Mouse (Mus musculus): ENCODE data around the gene Syne1.

Gene Syne1

DNA sequence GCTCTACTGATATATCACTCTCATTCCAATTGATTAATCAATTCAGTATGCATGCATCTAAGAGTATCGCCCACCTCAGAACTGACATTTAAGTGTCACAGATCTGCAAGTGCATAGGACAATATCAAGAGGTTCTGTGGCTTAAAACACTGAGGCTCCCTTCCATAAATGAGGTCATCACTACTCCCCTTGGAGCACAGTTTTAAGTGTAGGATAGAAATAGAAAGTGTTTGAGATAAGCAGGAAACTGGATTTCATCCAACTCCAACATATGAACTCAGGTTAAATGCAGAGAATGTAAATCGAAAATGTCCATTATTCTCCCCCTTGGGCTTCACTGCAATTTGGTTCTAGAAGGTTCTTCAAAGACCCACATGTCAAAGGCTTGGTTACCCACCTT, 492.4 kb downstream of the Syne1 start:
- no peak for DNase-seq (ENCODE audit: low spot score)

GRCm38 (mm10) chr10:5057661-5058060, 493.6 kb downstream of the Syne1 start:
- DNase-seq (ENCODE audit: low spot score) = no peak

GRCm38 (mm10) chr10:5056940-5057339, 494.3 kb downstream of the Syne1 start:
- no peak for DNase-seq (ENCODE audit: low spot score)

DNA sequence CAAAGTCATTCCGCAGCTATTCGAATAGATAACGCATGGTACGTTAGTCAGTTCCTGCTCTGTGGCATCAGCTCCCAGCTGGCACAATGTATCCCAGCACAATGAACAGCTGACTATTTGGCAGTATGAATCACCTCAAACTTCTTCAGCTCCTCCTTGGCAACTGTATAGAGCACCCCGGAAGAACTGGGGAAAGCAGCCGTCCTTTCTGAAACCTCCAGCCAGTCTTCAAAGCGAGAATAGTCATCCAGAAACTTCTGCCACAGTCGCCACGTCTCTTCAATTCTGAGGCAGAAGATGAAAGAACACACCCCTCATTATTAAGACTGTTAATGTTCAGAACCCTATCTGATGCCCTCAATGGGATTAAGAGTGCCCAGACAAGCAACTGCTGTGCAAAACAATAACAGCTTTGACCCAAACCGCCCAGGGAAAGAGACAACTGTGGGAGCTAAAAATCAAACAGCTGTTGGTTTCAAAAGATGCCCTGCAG, 495.0 kb downstream of the Syne1 start:
- no peak for DNase-seq (ENCODE audit: low spot score)

DNA sequence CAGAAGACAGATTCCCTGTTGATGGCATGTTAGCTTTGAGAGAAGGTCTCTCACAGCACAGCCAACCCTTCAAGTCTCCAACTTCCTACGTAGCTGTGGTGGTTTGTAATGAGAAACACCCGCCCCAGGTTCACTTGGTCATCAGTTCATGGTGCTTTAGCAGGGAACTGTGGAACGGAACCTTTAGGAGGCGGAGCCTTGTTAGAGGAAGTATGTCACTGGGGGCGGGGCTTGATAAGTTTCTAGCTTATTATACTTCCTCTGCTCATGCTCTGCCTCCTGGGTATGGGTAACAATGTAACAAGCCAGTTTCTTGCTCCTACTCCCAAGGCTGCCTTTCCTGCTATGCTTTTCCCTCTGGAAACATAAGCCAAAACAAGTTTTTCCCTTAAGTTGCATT, 505.6 kb downstream of the Syne1 start:
- DNase-seq (ENCODE audit: low spot score) = no peak

- no peak for DNase-seq (ENCODE audit: low spot score)
Observed at GRCm38 (mm10) chr10:5045213-5045612, 506.1 kb downstream of the Syne1 start.

- DNase-seq (ENCODE audit: low spot score) = no peak
Observed at GRCm38 (mm10) chr10:5044481-5044880, 506.8 kb downstream of the Syne1 start.

DNA sequence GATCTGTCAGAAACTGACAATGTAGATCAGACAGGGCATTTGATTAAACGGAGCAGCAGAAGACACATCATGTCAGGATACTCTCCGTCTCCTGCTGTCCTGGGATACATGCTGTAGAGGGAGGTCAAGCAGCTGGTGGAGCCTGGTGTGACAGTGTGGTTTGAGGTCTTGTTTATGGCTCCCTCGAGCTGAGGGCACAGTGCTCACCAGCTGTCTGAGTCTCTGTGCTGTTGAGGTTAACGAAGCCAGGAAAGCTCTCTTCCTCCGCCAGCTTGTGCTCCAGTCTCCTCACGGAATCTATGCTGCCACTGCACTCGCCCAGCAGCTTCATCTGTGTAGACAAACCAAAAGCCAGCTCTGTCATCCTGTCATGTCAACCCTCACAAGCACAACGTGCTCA, 510.0 kb downstream of the Syne1 start:
- DNase-seq (ENCODE audit: low spot score) = no peak

GRCm38 (mm10) chr10:5032192-5033048, 518.9 kb downstream of the Syne1 start:
- DNase-seq (ENCODE audit: low spot score) = no peak

GRCm38 (mm10) chr10:5029883-5030282, 521.4 kb downstream of the Syne1 start:
- no peak for DNase-seq (ENCODE audit: low spot score)

- no peak for DNase-seq (ENCODE audit: low spot score)
Observed at GRCm38 (mm10) chr10:5029161-5029560, 522.1 kb downstream of the Syne1 start.

GRCm38 (mm10) chr10:5028301-5028700, 523.0 kb downstream of the Syne1 start:
- no peak for DNase-seq (ENCODE audit: low spot score)

GRCm38 (mm10) chr10:5027208-5027607, 524.1 kb downstream of the Syne1 start:
- no peak for DNase-seq (ENCODE audit: low spot score)

- DNase-seq (ENCODE audit: low spot score) = no peak
Observed at GRCm38 (mm10) chr10:5025906-5026305, 525.4 kb downstream of the Syne1 start.

GRCm38 (mm10) chr10:5017148-5017547, 534.1 kb downstream of the Syne1 start:
- DNase-seq (ENCODE audit: low spot score) = no peak

GRCm38 (mm10) chr10:5014976-5015375, 536.3 kb downstream of the Syne1 start:
- no peak for DNase-seq (ENCODE audit: low spot score)

DNA sequence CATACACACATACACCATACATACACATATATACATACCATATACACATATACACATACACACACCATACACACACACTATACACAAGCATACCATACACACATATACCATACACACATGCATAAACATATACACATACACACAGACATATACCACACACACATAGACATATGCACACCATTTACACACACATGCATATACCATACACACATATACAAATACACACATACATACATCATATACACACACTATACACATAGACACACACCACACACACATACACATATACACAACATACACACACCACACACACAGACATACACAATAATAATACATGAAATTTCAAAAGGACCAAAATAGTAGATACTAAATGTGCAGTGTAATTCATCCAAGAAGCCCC, 539.3 kb downstream of the Syne1 start:
- DNase-seq (ENCODE audit: low spot score) = no peak

- no peak for DNase-seq (ENCODE audit: low spot score)
Observed at GRCm38 (mm10) chr10:5008795-5009366, 542.4 kb downstream of the Syne1 start.

- DNase-seq (ENCODE audit: low spot score) = no peak
Observed at GRCm38 (mm10) chr10:4996592-4996991, 554.7 kb downstream of the Syne1 start.

GRCm38 (mm10) chr10:4993802-4994201, 557.5 kb downstream of the Syne1 start:
- DNase-seq (ENCODE audit: low spot score) = no peak

- DNase-seq (ENCODE audit: low spot score) = no peak
Observed at GRCm38 (mm10) chr10:4983919-4984318, 567.4 kb downstream of the Syne1 start.

DNA sequence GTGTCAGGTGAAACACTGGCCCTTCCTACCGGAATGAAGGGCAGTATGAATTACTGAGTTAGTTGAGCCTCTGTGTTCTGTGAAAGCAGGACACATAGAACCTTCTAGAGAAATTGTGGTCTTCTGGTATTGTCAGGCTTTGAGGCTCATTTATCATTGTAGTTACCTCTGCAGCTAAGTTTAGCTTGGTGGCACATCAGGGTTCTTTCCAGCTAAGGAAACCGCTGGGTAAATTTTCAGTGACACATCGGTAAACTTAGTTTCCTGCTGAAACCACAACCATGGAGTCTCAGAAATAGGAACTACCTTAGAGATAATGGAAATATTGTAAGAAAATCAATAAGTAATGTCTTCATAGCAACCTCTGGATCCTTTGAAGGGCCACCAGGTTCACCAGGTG, 573.9 kb downstream of the Syne1 start:
- DNase-seq (ENCODE audit: low spot score) = no peak

GRCm38 (mm10) chr10:4976557-4976956, 574.7 kb downstream of the Syne1 start:
- no peak for DNase-seq (ENCODE audit: low spot score)

DNA sequence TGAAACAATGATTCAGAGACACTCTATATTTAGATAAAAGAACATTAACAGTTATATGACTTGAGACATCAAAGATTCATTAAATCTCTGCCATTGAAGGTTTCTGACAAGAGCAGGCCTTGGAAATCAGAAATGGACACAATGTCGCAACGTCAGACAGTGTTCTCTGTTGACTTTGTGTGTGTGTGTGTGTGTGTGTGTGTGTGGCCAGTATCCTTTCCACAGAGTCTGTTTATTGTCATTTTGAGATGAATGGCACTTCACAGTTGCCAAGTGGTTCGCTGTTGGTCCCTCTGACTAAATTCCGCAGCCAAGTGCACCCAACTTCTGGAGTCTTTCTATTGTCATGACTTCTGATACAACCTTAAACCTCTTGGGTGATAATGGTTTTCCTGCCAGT, 577.0 kb downstream of the Syne1 start:
- DNase-seq (ENCODE audit: low spot score) = no peak
